Mouse (Mus musculus): ENCODE measurements at regions not wholly inside any gene's neighbourhood (a gene's known extent, or its start where the extent isn't known, plus 50 kb on each side); places are given as distances from the start of the nearest gene placed in this dataset.

DNA sequence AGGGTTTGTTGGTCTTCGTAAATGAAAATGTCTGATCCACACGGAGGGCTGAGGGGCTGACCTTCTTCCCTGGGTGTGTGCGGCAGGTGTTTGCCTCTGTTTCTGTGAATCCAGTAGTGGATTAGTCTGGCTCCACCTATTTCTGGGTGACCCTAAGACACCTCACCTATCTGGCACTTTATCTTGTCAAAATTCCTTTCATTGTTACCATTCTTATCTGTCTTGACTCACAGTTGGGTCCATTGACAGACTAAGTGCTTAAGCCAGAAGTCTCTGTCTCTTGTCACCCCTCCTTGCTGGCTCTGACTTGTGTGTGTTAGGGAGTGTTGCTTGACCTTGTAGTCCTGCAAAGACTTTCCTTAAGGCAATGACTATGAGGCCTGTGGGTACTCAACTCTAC is 178.1 kb downstream of the Gm19410 start:
- TF ChIP-seq EP300 (IDR thresholded peaks at IDR 0.05; ENCODE audit: low read depth) (no peak), CTCF (IDR thresholded peaks at IDR 0.05; ENCODE audit: low read depth) (no peak)
- Histone ChIP-seq H3K9me3 (ENCODE audit: low read length) (no peaks in the 10 kb centered on the region), H3K4me2 (ENCODE audit: low read depth, low read length) (no peak overlapping the region), H3K4me1 (ENCODE audit: insufficient read depth) (no peaks in the 10 kb centered on the region; the same call in 1 of the 2 replicates), H3K27me3 (ENCODE audit: insufficient read depth, low read length) (no peaks in the 10 kb centered on the region), H3K27ac (ENCODE audit: low read depth) (no peak overlapping the region), H3K36me3 (replicated peaks; ENCODE audit: insufficient read depth, low read length) (no peaks in the 10 kb centered on the region), H3K4me3 (ENCODE audit: low read depth, low read length) (no peak overlapping the region), H3K9ac (replicated peaks) (no peak overlapping the region)
- ATAC-seq = no peak
- 55% methylated on average over 3 of the region's 3 CpGs for WGBS (ENCODE audit: insufficient replicate concordance)
- no peak for DNase-seq

DNA sequence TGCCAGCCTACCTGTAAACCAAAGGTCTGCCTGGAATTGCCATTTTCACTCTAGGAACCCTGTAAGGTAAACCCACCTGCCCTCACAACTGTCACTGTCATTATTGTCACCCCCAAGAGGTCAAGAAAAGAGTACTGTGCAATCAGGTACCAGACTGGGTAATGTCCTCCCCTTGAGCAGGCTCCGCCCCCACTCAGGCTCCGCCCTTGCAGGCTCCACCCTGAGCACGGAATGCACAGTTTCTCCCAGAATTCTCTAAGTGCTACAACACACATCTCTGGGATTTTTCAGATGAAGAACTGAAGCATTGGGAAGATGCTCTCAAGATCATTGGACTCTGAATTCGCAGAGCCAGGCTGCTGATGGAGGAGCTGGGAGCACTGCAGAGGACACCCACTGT is 178.9 kb downstream of the Gm19410 start:
- Histone ChIP-seq H3K27me3 (ENCODE audit: insufficient read depth, low read length) (no peaks in the 10 kb centered on the region), H3K4me3 (ENCODE audit: low read depth, low read length) (no peak overlapping the region), H3K4me2 (ENCODE audit: low read depth, low read length) (no peak overlapping the region), H3K9ac (replicated peaks) (no peak overlapping the region), H3K36me3 (replicated peaks; ENCODE audit: insufficient read depth, low read length) (no peaks in the 10 kb centered on the region), H3K4me1 (ENCODE audit: insufficient read depth) (no peaks in the 10 kb centered on the region; the same call in 1 of the 2 replicates), H3K9me3 (ENCODE audit: low read length) (no peaks in the 10 kb centered on the region), H3K27ac (ENCODE audit: low read depth) (no peak overlapping the region)
- TF ChIP-seq CTCF (IDR thresholded peaks at IDR 0.05; ENCODE audit: low read depth) = no peak
- TF ChIP-seq EP300 (IDR thresholded peaks at IDR 0.05; ENCODE audit: low read depth) = no peak
- DNase-seq (no peak), ATAC-seq (no peak)
- 77% methylated on average over 4 of the region's 4 CpGs for WGBS (ENCODE audit: insufficient replicate concordance)

DNA sequence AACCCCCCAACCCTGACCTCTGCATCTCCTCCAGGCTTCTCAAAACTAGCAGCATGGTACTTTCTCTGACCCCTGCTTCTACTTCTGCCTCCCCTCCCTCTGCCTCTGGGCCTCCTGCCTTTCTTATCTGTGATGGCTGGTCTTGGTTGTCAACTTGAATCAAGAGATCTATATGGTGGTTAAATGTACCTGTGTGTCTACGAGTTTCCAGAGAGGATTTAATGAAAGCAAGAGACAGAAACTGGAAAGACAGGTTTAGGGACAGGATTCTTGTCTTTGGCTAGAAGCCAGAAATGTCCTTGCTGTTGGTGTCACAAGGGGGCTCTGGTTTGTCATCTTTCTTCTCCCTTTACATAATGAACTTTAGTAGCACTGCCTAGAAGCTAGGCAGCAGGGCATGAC is 180.9 kb downstream of the Gm19410 start:
- ATAC-seq = no peak

DNA sequence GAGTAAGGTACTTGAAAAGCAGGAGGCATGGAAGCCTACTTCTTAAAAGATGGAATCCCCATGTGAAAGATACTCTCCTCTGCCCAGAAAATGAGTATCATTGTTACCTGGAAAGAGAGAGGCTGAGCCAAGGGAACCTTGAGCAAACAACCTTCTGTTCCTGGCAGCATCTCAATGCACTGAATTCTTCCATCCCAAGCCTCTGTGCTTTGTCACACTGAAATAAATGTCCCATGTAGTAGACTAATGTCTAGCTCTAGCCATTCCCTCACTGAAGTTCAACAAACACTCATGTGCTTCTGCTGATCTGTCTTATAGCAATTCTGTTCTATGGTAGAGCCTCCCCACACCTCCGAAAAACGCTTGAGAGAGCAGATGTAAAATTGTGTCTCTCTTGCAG is 182.6 kb downstream of the Gm19410 start:
- Histone ChIP-seq H3K9ac (replicated peaks) (no peak overlapping the region), H3K4me1 (ENCODE audit: insufficient read depth) (no peaks in the 10 kb centered on the region; the same call in 1 of the 2 replicates), H3K4me3 (ENCODE audit: low read depth, low read length) (no peak overlapping the region), H3K27me3 (ENCODE audit: insufficient read depth, low read length) (no peaks in the 10 kb centered on the region), H3K27ac (ENCODE audit: low read depth) (no peak overlapping the region), H3K4me2 (ENCODE audit: low read depth, low read length) (no peak overlapping the region), H3K9me3 (ENCODE audit: low read length) (no peaks in the 10 kb centered on the region), H3K36me3 (replicated peaks; ENCODE audit: insufficient read depth, low read length) (no peaks in the 10 kb centered on the region)
- TF ChIP-seq CTCF (IDR thresholded peaks at IDR 0.05; ENCODE audit: low read depth) = no peak
- TF ChIP-seq EP300 (IDR thresholded peaks at IDR 0.05; ENCODE audit: low read depth) = no peak
- DNase-seq = no peak
- 74% methylated on average over 2 of the region's 2 CpGs for WGBS (ENCODE audit: insufficient replicate concordance)
- ATAC-seq = no peak

More for the DNA sequence above, 180.9 kb downstream of the Gm19410 start:
- 45% methylated on average over 1 of the region's 1 CpGs for WGBS (ENCODE audit: insufficient replicate concordance)
- no peak for DNase-seq
- no peak overlapping the region for H3K4me3 ChIP-seq (ENCODE audit: low read depth, low read length)
- no peaks in the 10 kb centered on the region for H3K9me3 ChIP-seq (ENCODE audit: low read length)
- no peaks in the 10 kb centered on the region for H3K36me3 ChIP-seq (replicated peaks; ENCODE audit: insufficient read depth, low read length)
- H3K4me2 ChIP-seq (ENCODE audit: low read depth, low read length) = no peak overlapping the region
- H3K27ac ChIP-seq (ENCODE audit: low read depth) = no peak overlapping the region
- no peaks in the 10 kb centered on the region; the same call in 1 of the 2 replicates for H3K4me1 ChIP-seq (ENCODE audit: insufficient read depth)
- H3K27me3 ChIP-seq (ENCODE audit: insufficient read depth, low read length) = no peaks in the 10 kb centered on the region
- TF ChIP-seq CTCF (IDR thresholded peaks at IDR 0.05; ENCODE audit: low read depth) = 0 out of 2 replicates have a peak, but pooled peaks have one; percentile 14
- no peak for TF ChIP-seq EP300 (IDR thresholded peaks at IDR 0.05; ENCODE audit: low read depth)
- no peak overlapping the region for H3K9ac ChIP-seq (replicated peaks)

DNA sequence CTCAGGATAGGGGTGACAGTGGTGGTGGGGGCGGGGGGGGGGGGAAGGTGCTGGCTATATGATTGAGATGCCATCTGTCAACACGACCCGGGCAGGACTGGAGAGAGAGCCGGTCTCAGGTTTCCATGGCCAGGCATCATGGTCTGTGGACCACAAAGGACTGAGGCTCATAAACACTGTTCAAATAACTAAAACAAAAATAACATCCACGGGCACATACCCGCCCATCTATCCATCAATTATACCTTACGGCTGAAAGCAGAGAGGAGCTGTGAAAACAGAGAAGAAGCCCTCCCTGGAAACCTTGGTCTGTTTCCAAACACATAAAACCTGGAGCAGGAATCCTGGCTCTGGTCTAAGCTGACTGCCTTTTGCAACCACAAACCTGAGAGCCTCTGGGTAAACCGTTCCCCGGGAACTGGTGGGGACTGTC is 183.2 kb downstream of the Gm19410 start:
- WGBS (ENCODE audit: insufficient replicate concordance) = 51% methylated on average over 9 of the region's 9 CpGs
- H3K9me3 ChIP-seq (ENCODE audit: low read length) = no peaks in the 10 kb centered on the region
- no peak overlapping the region for H3K4me3 ChIP-seq (ENCODE audit: low read depth, low read length)
- H3K27ac ChIP-seq (ENCODE audit: low read depth) = no peak overlapping the region
- H3K27me3 ChIP-seq (ENCODE audit: insufficient read depth, low read length) = no peaks in the 10 kb centered on the region
- no peak for ATAC-seq
- no peak overlapping the region for H3K9ac ChIP-seq (replicated peaks)
- TF ChIP-seq EP300 (IDR thresholded peaks at IDR 0.05; ENCODE audit: low read depth) (no peak), CTCF (IDR thresholded peaks at IDR 0.05; ENCODE audit: low read depth) (no peak)
- H3K4me2 ChIP-seq (ENCODE audit: low read depth, low read length) = no peak overlapping the region
- H3K36me3 ChIP-seq (replicated peaks; ENCODE audit: insufficient read depth, low read length) = no peaks in the 10 kb centered on the region
- no peak for DNase-seq
- H3K4me1 ChIP-seq (ENCODE audit: insufficient read depth) = no peaks in the 10 kb centered on the region; the same call in 1 of the 2 replicates

DNA sequence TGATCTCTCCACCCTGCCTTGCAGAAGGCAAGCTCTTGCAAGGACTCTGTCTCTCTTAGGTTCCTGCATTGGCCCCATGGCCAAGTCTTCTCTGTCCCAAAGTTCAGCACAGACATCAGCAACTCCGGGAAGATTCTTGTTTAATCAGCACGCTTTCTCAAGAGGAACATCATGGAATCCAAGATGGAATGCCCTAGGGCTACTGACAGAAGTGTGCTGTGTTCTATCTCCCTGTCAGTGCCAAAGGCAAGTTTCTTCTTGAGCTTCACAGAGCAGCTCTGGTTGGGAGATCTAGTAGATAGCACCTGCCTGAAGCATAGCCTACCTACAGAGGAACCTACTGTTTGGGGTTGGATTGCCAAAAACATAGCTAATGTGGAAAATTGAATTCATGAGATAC is 189.9 kb downstream of the Gm19410 start:
- Histone ChIP-seq H3K9ac (replicated peaks) (no peak overlapping the region), H3K9me3 (ENCODE audit: low read length) (no peaks in the 10 kb centered on the region), H3K27ac (ENCODE audit: low read depth) (no peak overlapping the region), H3K4me1 (ENCODE audit: insufficient read depth) (no peaks in the 10 kb centered on the region), H3K4me2 (ENCODE audit: low read depth, low read length) (no peak overlapping the region), H3K36me3 (replicated peaks; ENCODE audit: insufficient read depth, low read length) (no peaks in the 10 kb centered on the region), H3K27me3 (ENCODE audit: insufficient read depth, low read length) (no peaks in the 10 kb centered on the region), H3K4me3 (ENCODE audit: low read depth, low read length) (no peak overlapping the region)
- ATAC-seq (no peak), DNase-seq (no peak)
- WGBS (ENCODE audit: insufficient replicate concordance) = 88% methylated on average over 2 of the region's 2 CpGs
- TF ChIP-seq EP300 (IDR thresholded peaks at IDR 0.05; ENCODE audit: low read depth) = no peak
- TF ChIP-seq CTCF (IDR thresholded peaks at IDR 0.05; ENCODE audit: low read depth) = no peak

DNA sequence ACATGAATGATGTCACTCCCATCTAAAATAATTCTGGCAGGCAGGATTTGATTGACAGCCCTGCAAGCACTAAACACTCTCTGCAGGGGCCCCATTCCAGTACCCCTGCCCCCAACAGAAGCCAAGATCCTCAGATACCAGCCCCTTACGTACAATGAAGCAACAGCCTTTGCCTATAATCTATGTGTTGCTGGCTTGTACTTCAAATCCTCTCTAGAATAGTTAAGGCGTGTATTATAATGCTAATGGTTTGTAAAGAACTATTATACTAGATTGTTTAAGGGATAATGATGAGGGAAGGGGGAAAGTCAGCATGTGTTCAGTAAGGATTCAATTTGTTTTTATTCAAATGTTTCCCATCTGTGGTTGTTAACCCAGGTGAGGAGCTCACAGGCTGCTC is 190.7 kb downstream of the Gm19410 start:
- H3K4me2 ChIP-seq (ENCODE audit: low read depth, low read length) = no peak overlapping the region
- H3K27ac ChIP-seq (ENCODE audit: low read depth) = no peak overlapping the region
- H3K9ac ChIP-seq (replicated peaks) = no peak overlapping the region
- WGBS (ENCODE audit: insufficient replicate concordance) = 68% methylated on average over 2 of the region's 2 CpGs
- TF ChIP-seq CTCF (IDR thresholded peaks at IDR 0.05; ENCODE audit: low read depth) = no peak
- no peak for TF ChIP-seq EP300 (IDR thresholded peaks at IDR 0.05; ENCODE audit: low read depth)
- ATAC-seq (no peak), DNase-seq (no peak)
- H3K36me3 ChIP-seq (replicated peaks; ENCODE audit: insufficient read depth, low read length) = no peaks in the 10 kb centered on the region
- H3K4me1 ChIP-seq (ENCODE audit: insufficient read depth) = no peaks in the 10 kb centered on the region
- no peaks in the 10 kb centered on the region for H3K27me3 ChIP-seq (ENCODE audit: insufficient read depth, low read length)
- no peak overlapping the region for H3K4me3 ChIP-seq (ENCODE audit: low read depth, low read length)
- H3K9me3 ChIP-seq (ENCODE audit: low read length) = no peaks in the 10 kb centered on the region

Data from liver, postnatal 0 days (tissue).